Mouse (Mus musculus) layer of hippocampus, adult 9-11 months (tissue): Measurements from ENCODE around the gene Gng4.
"Not testable (repeated sequence)": the region's sequence is repeated elsewhere in the genome, so short reads cannot be mapped to it uniquely, and the experiment has no call there.

Source experiments
- DNase-seq: peaks from one replicate; pipeline ENCODE4 v3.0.0; 2022

The Gng4 gene

GRCm38 (mm10) chr13:13783894-13784419 lies at the start of gene Gng4:
Gng4 (plus strand) TSS chr13:13784059.
- DNase-seq = peak; percentile 64

- DNase-seq = no peak
These were observed 44.6 kb upstream of the Gng4 start for GRCm38 (mm10) chr13:13739232-13739631.

GRCm38 (mm10) chr13:13745911-13746310 lies 37.9 kb upstream of the Gng4 start:
- no peak for DNase-seq

GRCm38 (mm10) chr13:13775778-13776494 lies 7.9 kb upstream of the Gng4 start:
- DNase-seq = no peak

- no peak for DNase-seq
These were observed 6.8 kb upstream of the Gng4 start for GRCm38 (mm10) chr13:13777052-13777451.

DNA sequence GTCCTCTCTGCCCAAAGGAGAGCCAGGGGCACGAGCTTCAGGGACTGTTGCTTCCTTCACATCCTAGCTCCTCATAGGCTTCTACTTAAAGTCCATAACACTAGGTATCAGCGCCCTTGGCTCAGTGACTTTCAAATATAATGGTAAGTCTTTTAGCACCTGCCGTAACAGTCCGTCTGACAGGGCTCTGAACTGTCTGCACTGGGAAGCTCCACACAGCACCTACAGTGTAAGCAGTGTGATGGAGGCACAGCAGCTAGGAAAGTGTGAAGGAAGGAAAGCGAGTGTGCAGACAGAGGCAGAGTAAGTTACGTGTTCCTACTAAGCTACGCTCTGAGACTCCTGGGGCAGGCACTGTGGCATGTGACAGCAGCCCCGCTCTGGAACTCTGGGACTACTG lies 6.2 kb upstream of the Gng4 start:
- DNase-seq = no peak

DNA sequence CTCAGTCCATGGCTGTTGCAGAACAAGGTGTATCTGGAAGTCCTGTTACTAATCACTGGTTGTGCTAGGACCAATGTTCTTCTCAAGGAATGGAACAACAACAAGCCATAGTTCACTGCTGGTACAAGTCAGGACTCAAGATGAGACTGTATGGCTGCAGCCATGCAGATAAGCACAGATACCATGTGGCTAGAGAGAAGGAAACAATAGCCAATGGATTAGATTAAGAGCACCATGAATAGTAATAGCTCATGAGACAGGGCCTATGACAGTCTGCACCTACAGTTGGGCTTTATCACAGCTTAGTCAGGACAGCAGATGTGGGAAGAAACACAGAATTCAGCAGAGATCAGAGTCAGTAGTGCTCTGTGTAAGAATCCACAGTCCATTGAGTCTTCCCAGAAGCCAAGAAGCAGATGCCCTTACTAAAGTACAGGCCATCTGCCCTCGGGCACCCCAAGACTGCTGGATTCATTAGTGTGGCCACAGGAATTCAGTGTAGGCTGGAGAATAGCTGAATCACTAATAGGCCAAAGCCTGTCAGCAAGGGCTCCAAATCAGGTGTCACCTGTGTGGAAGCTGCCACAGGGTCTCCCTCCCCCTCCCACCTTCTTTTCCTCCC lies 4.9 kb upstream of the Gng4 start:
- no peak for DNase-seq

- no peak for DNase-seq
These were observed 3.6 kb upstream of the Gng4 start for GRCm38 (mm10) chr13:13780271-13780670.

GRCm38 (mm10) chr13:13781026-13781425 lies 2.8 kb upstream of the Gng4 start:
- DNase-seq = no peak

DNA sequence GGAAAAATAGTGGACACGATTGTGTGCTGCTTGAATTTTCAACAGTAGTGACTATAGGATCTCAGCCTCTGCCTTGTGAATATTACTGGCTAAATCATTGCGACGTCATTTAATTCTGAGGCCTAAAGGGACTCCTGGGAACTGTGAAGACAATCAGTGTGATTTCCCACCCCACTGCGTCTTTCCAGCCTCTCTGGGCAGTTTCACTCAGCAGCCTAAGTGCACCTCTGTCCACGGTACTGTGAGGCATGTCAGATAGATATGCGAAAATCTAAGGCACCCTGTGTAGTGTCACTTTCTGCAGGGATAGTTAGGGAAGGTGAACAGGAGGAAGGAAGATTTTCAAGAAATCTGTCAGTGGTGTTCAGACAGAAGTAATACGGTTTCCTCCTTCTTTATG lies 563 bp upstream of the Gng4 start:
- DNase-seq = no peak

- no peak for DNase-seq
These were observed 619 bp downstream of the Gng4 start for GRCm38 (mm10) chr13:13784420-13784936.

DNA sequence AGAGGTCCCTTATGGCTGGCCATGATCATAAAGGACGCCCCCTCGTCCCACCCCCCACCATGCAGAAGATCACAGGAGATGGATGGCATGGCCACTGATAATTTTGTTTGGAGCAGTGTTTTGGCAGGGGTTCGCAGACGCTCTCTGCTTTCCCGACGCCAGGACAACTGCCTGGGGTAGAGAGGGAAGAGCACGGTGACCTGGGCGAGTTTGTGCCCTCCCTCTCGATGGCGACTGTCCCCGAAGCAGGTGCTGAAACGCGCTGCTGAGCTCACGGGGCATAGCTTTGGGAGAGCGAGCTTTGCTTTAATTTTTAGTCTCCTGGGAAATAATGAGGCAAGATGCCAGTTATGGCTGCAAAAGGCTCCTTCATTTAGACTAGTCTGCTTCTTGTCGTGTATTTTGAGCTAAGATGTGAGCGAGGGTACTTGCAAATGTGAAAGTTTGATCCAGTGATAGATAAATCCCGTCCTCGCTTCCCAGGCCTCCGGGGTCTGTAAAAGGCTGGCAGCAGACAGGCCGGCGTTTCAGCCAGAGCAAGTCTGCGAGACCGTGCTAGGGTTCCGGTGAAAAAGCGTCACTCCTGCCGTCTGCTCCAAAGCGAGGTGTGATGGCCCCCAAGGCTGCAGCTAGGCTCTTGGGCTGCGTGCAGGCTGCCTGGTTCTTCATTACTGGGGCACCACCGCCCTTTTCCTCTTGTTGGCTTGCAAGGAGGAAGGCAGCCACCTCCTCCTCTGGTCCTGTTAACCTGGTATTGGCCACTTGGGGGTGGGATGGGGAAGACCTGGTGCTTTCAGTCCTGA lies 1.3 kb downstream of the Gng4 start:
- DNase-seq = no peak

GRCm38 (mm10) chr13:13786971-13787370 lies 3.1 kb downstream of the Gng4 start:
- no peak for DNase-seq

DNA sequence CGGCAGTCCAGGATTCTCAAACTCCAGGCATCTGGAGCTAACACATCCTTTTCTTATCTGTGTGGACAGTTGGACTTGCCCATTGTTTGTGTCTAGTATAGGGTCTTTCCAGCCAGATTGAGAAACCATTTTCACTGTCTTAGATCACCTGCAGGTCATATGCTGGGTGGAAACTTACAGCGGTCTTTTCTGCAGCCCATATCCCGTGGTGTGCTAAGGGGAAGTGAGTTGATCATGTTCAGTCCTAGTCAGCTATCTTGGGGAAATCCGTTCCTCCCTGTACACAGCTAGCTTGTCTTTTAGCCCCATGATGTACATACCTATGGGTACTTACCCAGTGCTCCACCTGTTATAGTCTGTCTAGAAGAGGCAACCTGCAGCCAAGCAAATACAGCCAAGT lies 4.2 kb downstream of the Gng4 start:
- DNase-seq = no peak

DNA sequence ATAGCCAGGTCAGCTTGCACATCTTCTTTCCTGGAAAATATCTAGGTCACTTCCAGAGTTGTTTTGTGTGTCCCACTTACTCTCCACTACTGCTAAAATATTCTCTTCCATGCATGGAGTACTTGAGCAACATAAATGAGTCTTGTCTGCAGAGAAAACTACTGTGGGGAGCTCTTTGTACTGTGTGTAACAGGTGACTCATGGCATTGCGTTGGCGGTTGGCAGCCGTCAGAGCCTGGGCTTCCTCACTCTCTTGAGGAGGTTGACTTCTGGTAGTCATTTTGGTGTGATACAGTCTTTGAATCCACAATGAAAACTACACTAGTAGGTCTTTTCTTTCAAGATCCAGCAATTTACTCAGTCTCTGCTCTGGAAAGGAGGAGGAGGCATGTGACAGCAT lies 8.1 kb downstream of the Gng4 start:
- DNase-seq = peak; percentile 21

DNA sequence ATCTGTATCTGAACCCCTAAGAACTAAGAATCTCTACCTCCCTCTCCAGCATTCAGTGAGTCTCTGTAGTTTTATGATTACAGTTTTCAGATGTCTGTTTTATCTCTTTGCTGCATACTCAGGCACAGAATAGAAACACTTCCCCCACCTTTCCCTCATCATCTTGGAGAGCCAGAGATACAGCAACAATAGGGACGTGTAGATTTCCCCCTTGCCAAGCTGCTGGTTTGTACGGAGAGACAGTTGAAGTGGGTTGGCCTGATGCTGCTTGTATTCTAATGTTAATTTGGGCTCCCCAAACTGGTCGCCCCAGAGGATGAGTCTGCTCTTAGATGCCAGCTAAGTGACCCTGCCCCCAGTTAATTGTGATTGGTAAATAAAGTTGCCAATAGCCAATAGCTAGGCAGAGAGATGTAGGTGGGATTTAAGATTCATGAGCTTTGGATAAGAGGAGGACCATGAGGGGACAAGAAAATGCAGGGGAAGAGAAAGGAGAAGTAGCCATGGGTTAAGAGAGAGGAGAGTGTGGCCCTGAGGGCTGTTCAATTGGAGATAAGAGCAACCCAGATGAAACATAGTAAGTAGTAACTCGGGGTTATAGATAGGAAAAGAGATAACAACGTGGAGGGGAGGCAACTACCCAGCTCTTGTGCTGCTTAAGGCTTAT lies 11.4 kb downstream of the Gng4 start:
- DNase-seq = no peak

- DNase-seq = no peak
These were observed 12.2 kb downstream of the Gng4 start for GRCm38 (mm10) chr13:13796082-13796481.

DNA sequence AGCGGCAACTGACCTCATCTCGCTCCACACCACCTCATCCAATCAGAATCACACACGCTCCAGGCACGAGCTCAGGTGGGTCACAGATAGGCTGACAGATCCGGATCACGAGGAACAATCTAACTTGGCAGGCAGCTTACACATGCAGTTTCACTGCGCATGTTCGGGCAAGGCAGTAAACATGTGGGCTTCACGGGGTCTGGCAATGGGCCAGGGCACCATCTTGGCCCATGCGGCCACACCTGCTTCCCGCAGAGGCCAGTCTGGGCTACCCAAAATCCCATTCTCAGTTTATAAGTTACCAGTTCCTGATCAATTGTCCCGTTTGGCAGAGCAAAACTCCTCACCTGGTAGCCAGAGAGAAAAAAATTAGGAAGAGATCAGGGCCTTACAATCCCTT lies 14.0 kb downstream of the Gng4 start:
- DNase-seq = not testable (repeated sequence)

GRCm38 (mm10) chr13:13798775-13799174 lies 14.9 kb downstream of the Gng4 start:
- no peak for DNase-seq

GRCm38 (mm10) chr13:13808337-13809132 lies 24.7 kb downstream of the Gng4 start:
- no peak for DNase-seq

DNA sequence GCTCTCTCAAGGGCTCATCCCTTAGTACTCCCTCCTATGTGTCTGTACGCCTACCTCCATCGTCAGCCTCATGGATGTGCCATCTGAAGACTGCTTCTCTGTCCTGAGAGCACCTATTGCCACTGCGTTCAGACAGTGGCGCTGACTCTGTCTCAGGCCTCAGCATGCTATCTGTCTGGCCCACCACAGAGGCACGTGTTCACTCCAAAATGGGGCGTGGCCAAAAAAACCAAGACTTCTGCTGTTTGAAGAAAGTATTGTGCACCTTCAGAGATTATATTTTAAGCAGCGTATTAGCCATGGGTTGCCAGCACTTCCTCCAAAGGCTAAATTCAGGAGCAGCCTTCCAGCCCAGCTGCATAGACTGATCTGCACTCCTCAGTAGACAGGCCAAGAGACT lies 27.0 kb downstream of the Gng4 start:
- no peak for DNase-seq

GRCm38 (mm10) chr13:13818696-13819095 lies 34.8 kb downstream of the Gng4 start:
- DNase-seq = no peak
